Mouse (Mus musculus) brain, embryonic 14.5 days (tissue): ENCODE results near the gene Cd3e. TPM values are rescaled to one million over a fixed set of nuclear protein-coding genes. Genes with fewer than 3 reads are reported as not detected.
"Not testable (repeated sequence)": the region's sequence is repeated elsewhere in the genome, so short reads cannot be mapped to it uniquely, and the experiment has no call there.

ENCODE experiments used
- DNase-seq: peaks from one replicate; pipeline ENCODE4 v3.0.0-alpha.2; 2011; ENCODE audit warnings: low read depth
- CTCF ChIP-seq: fragments of 200-500 bp; IDR thresholded peaks from 2 replicates; pipeline ENCODE4 v1.5.1; 2012; ENCODE audit warnings: inconsistent platforms, mild to moderate bottlenecking, moderate library complexity, borderline replicate concordance; ENCODE audit not compliant: insufficient read depth, insufficient read length; ENCODE audit errors: extremely low read depth
- POLR2A ChIP-seq: fragments of 200-500 bp; IDR thresholded peaks from 2 replicates; pipeline ENCODE4 v1.6.1; 2012; ENCODE audit warnings: mild to moderate bottlenecking, inconsistent platforms, borderline replicate concordance; ENCODE audit not compliant: poor library complexity, insufficient read depth, insufficient read length, severe bottlenecking; ENCODE audit errors: extremely low read depth
- polyA plus RNA-seq: library from polyadenylated mRNA; depleted of rRNA; stranded (reverse); fragments of >200 nt; gene quantifications from 2 replicates; pipeline ENCODE4 v1.2.3, GENCODE M21; 2012

Cd3e gene
- polyA plus RNA-seq, 1 experiment: not detected

- TF ChIP-seq POLR2A: no peak
- TF ChIP-seq CTCF: no peak
- DNase-seq: no peak
Measured at GRCm38 (mm10) chr9:44983001-44983400, 26.4 kb downstream of the Cd3e start.

- no peak for TF ChIP-seq POLR2A
- no peak for TF ChIP-seq CTCF
- DNase-seq: no peak
Measured at GRCm38 (mm10) chr9:44982531-44982930, 26.9 kb downstream of the Cd3e start.

DNA sequence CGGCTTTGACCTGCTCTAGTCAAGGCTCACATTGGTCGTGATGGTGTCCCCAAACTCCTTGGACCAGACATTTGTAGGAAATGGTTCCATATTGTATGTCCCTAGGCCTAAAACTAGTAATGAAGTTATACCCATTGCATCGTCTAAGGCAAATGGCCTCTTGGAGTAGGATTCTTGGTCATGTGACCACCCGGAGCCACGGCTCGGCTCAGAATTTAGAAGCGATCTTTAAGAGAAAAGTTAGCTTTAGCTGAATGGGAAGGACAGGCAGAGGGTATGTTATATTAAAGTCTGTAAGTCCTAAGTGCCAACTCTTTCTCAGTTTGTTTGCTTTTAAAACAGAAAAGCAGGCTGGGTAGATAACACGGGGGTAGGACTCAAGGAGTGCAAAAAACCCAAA, 27.3 kb downstream of the Cd3e start:
- TF ChIP-seq POLR2A (no peak), CTCF (no peak)

GRCm38 (mm10) chr9:44981676-44982075, 27.8 kb downstream of the Cd3e start, which contains the start of gene Cd3d:
Gene Cd3d (plus strand): TSS chr9:44981786.
- TF ChIP-seq POLR2A (no peak), CTCF (no peak)
- DNase-seq: no peak

More for the DNA sequence above, 27.3 kb downstream of the Cd3e start:
- no peak for DNase-seq

- no peak for DNase-seq
- TF ChIP-seq POLR2A: no peak
- no peak for TF ChIP-seq CTCF
Measured at GRCm38 (mm10) chr9:44981104-44981503, 28.3 kb downstream of the Cd3e start.

GRCm38 (mm10) chr9:44980242-44980641, 29.2 kb downstream of the Cd3e start, which contains the start of gene Cd3g:
Gene Cd3g (minus strand): TSS chr9:44980431.
- no peak for DNase-seq
- no peak for TF ChIP-seq CTCF
- no peak for TF ChIP-seq POLR2A

- no peak for TF ChIP-seq CTCF
- TF ChIP-seq POLR2A: no peak
Measured at GRCm38 (mm10) chr9:44979806-44980205, 29.6 kb downstream of the Cd3e start.

DNA sequence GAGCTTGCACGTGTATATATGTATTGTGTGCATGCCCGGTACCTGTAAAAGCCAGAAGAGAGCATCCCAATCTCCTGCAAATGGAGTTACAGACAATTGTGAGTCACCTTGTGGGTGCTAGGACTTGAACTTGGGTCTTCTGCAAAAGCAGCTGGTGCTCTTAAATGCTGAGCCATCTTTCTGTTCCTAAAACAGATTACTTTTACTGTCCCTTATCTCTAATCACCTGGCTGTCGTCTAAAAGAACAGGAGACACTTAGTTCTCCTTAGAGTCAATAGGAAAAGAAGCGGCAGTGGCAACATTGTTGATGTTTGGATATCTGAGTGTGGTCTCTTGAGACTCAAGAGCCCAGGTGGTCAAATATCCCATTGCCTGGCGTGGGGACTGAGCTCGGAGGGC, 31.6 kb downstream of the Cd3e start:
- no peak for TF ChIP-seq POLR2A
- TF ChIP-seq CTCF: no peak

More at GRCm38 (mm10) chr9:44979806-44980205, 29.6 kb downstream of the Cd3e start:
- no peak for DNase-seq

GRCm38 (mm10) chr9:44969450-44969849, 40.0 kb downstream of the Cd3e start:
- DNase-seq: no peak
- TF ChIP-seq CTCF (no peak), POLR2A (no peak)

More for the DNA sequence above, 31.6 kb downstream of the Cd3e start:
- no peak for DNase-seq

GRCm38 (mm10) chr9:44967763-44968162, 41.7 kb downstream of the Cd3e start:
- DNase-seq: not testable (repeated sequence)

DNA sequence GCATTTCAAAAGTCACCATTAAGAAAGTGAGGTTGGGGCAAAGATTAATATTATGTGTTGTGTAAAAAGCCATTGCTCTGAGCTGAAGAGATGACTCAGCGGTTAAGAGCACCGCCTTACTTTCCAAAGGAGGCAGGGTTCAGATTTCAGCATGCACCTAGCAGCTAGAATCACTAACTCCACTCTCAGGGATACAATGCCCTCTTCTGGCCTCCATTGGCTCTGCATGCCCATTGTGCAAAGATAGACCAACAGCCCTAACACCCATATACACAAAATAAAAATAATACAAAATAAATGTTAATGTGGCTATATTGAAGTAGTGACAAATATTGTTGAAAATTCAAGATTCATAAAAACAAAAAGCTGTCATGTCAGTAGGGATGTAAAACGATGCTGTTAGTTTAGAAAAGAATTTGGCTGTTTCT, 42.6 kb downstream of the Cd3e start:
- TF ChIP-seq POLR2A (no peak), CTCF (peak; percentile 71; the same call in 1 of the 2 replicates)
- DNase-seq: peak; percentile 75

GRCm38 (mm10) chr9:44965833-44966466, 43.5 kb downstream of the Cd3e start:
- no peak for TF ChIP-seq POLR2A
- TF ChIP-seq CTCF: no peak

More at GRCm38 (mm10) chr9:44965833-44966466, 43.5 kb downstream of the Cd3e start:
- no peak for DNase-seq
